Mouse (Mus musculus): ENCODE measurements at regions not wholly inside any gene's neighbourhood (a gene's known extent, or its start where the extent isn't known, plus 50 kb on each side); places are given as distances from the start of the nearest gene placed in this dataset.

GRCm38 (mm10) chr1:151080510-151080980, 87.3 kb upstream of the Hmcn1 start:
- no peak overlapping the region for H3K4me3 ChIP-seq (ENCODE audit: extremely low read depth, insufficient read depth, insufficient read length)
- no peaks in the 10 kb centered on the region for H3K36me3 ChIP-seq (ENCODE audit: control insufficient read depth, insufficient read depth, low read length)
- no peak for DNase-seq (ENCODE audit: low read depth in 1 of 2, low spot score in 2 of 2)
- 0 out of 2 replicates have a peak, but pooled peaks cover 4% of the 10 kb centered on the region for H3K4me1 ChIP-seq (ENCODE audit: control insufficient read depth, insufficient read depth, insufficient read length)
- 36% methylated on average over 9 of the region's 9 CpGs for WGBS
- TF ChIP-seq CTCF (IDR thresholded peaks at IDR 0.05; ENCODE audit: extremely low read depth, insufficient read depth, insufficient read length, insufficient replicate concordance) (no peak), POLR2A (IDR thresholded peaks at IDR 0.05; ENCODE audit: low read depth, low read length) (no peak)
- no peaks in the 10 kb centered on the region for H3K27me3 ChIP-seq (ENCODE audit: control insufficient read depth, insufficient read depth, low read length)
- peak overlapping the region; percentile 28; the same call in 1 of the 2 replicates for H3K27ac ChIP-seq (ENCODE audit: insufficient read depth, low read length)

- TF ChIP-seq POLR2A (IDR thresholded peaks at IDR 0.05; ENCODE audit: low read depth, low read length), result no peak
- TF ChIP-seq CTCF (IDR thresholded peaks at IDR 0.05; ENCODE audit: extremely low read depth, insufficient read depth, insufficient read length, insufficient replicate concordance), result no peak
- Histone ChIP-seq H3K27ac (ENCODE audit: insufficient read depth, low read length) (no peak overlapping the region), H3K4me3 (ENCODE audit: extremely low read depth, insufficient read depth, insufficient read length) (no peak overlapping the region), H3K27me3 (ENCODE audit: control insufficient read depth, insufficient read depth, low read length) (no peaks in the 10 kb centered on the region), H3K36me3 (ENCODE audit: control insufficient read depth, insufficient read depth, low read length) (no peaks in the 10 kb centered on the region), H3K4me1 (ENCODE audit: control insufficient read depth, insufficient read depth, insufficient read length) (0 out of 2 replicates have a peak, but pooled peaks cover 4% of the 10 kb centered on the region)
- DNase-seq (ENCODE audit: low read depth in 1 of 2, low spot score in 2 of 2), result no peak
- 93% methylated on average over 5 of the region's 5 CpGs for WGBS
Observed at GRCm38 (mm10) chr1:151082510-151083033, 89.3 kb upstream of the Hmcn1 start.

GRCm38 (mm10) chr1:151083806-151084205, 90.6 kb upstream of the Hmcn1 start:
- no peak overlapping the region for H3K4me3 ChIP-seq (ENCODE audit: extremely low read depth, insufficient read depth, insufficient read length)
- 9% methylated on average over 2 of the region's 2 CpGs for WGBS
- 0 out of 2 replicates have a peak, but pooled peaks cover 4% of the 10 kb centered on the region for H3K4me1 ChIP-seq (ENCODE audit: control insufficient read depth, insufficient read depth, insufficient read length)
- no peak overlapping the region for H3K27ac ChIP-seq (ENCODE audit: insufficient read depth, low read length)
- no peak for DNase-seq (ENCODE audit: low read depth in 1 of 2, low spot score in 2 of 2)
- no peaks in the 10 kb centered on the region for H3K27me3 ChIP-seq (ENCODE audit: control insufficient read depth, insufficient read depth, low read length)
- no peak for TF ChIP-seq POLR2A (IDR thresholded peaks at IDR 0.05; ENCODE audit: low read depth, low read length)
- TF ChIP-seq CTCF (IDR thresholded peaks at IDR 0.05; ENCODE audit: extremely low read depth, insufficient read depth, insufficient read length, insufficient replicate concordance), result no peak
- no peaks in the 10 kb centered on the region for H3K36me3 ChIP-seq (ENCODE audit: control insufficient read depth, insufficient read depth, low read length)

- no peaks in the 10 kb centered on the region for H3K36me3 ChIP-seq (ENCODE audit: control insufficient read depth, insufficient read depth, low read length)
- DNase-seq (ENCODE audit: low read depth in 1 of 2, low spot score in 2 of 2), result no peak
- no peaks in the 10 kb centered on the region for H3K4me1 ChIP-seq (ENCODE audit: control insufficient read depth, insufficient read depth, insufficient read length)
- no peak overlapping the region for H3K4me3 ChIP-seq (ENCODE audit: extremely low read depth, insufficient read depth, insufficient read length)
- TF ChIP-seq POLR2A (IDR thresholded peaks at IDR 0.05; ENCODE audit: low read depth, low read length) (no peak), CTCF (IDR thresholded peaks at IDR 0.05; ENCODE audit: extremely low read depth, insufficient read depth, insufficient read length, insufficient replicate concordance) (no peak)
- no peaks in the 10 kb centered on the region for H3K27me3 ChIP-seq (ENCODE audit: control insufficient read depth, insufficient read depth, low read length)
- H3K27ac ChIP-seq (ENCODE audit: insufficient read depth, low read length), result no peak overlapping the region
- 92% methylated on average over 22 of the region's 22 CpGs for WGBS
Observed at GRCm38 (mm10) chr1:151086111-151086859, 93.0 kb upstream of the Hmcn1 start.

- H3K4me3 ChIP-seq (ENCODE audit: extremely low read depth, insufficient read depth, insufficient read length), result no peak overlapping the region
- TF ChIP-seq POLR2A (IDR thresholded peaks at IDR 0.05; ENCODE audit: low read depth, low read length) (no peak), CTCF (IDR thresholded peaks at IDR 0.05; ENCODE audit: extremely low read depth, insufficient read depth, insufficient read length, insufficient replicate concordance) (no peak)
- no peaks in the 10 kb centered on the region for H3K4me1 ChIP-seq (ENCODE audit: control insufficient read depth, insufficient read depth, insufficient read length)
- WGBS, result 49% methylated on average over 8 of the region's 8 CpGs
- H3K27me3 ChIP-seq (ENCODE audit: control insufficient read depth, insufficient read depth, low read length), result no peaks in the 10 kb centered on the region
- H3K27ac ChIP-seq (ENCODE audit: insufficient read depth, low read length), result no peak overlapping the region
- no peaks in the 10 kb centered on the region for H3K36me3 ChIP-seq (ENCODE audit: control insufficient read depth, insufficient read depth, low read length)
- no peak for DNase-seq (ENCODE audit: low read depth in 1 of 2, low spot score in 2 of 2)
Observed at GRCm38 (mm10) chr1:151087151-151087660, 94.0 kb upstream of the Hmcn1 start.

GRCm38 (mm10) chr1:151087811-151088511, 94.4 kb upstream of the Gm47985 start:
- Histone ChIP-seq H3K36me3 (ENCODE audit: control insufficient read depth, insufficient read depth, low read length) (no peaks in the 10 kb centered on the region), H3K4me1 (ENCODE audit: control insufficient read depth, insufficient read depth, insufficient read length) (no peaks in the 10 kb centered on the region), H3K27ac (ENCODE audit: insufficient read depth, low read length) (no peak overlapping the region), H3K27me3 (ENCODE audit: control insufficient read depth, insufficient read depth, low read length) (no peaks in the 10 kb centered on the region), H3K4me3 (ENCODE audit: extremely low read depth, insufficient read depth, insufficient read length) (no peak overlapping the region)
- 91% methylated on average over 14 of the region's 14 CpGs for whole genome bisulfite sequencing
- no peak for TF ChIP-seq CTCF (IDR thresholded peaks at IDR 0.05; ENCODE audit: extremely low read depth, insufficient read depth, insufficient read length, insufficient replicate concordance)
- no peak for TF ChIP-seq POLR2A (IDR thresholded peaks at IDR 0.05; ENCODE audit: low read depth, low read length)
- no peak for DNase-seq (ENCODE audit: low read depth in 1 of 2, low spot score in 2 of 2)
